Mouse (Mus musculus): ENCODE measurements at regions not wholly inside any gene's neighbourhood (a gene's known extent, or its start where the extent isn't known, plus 50 kb on each side); places are given as distances from the start of the nearest gene placed in this dataset.

GRCm38 (mm10) chr2:9369572-9369971 is 511.5 kb upstream of the 4930412O13Rik start:
- no peak for TF ChIP-seq ZC3H11A (IDR thresholded peaks at IDR 0.05; ENCODE audit: borderline replicate concordance, low read depth, low read length)
- TF ChIP-seq CHD2 (IDR thresholded peaks at IDR 0.05; ENCODE audit: low read depth, low read length): no peak
- no peak for TF ChIP-seq MAFK (IDR thresholded peaks at IDR 0.05; ENCODE audit: insufficient read depth, low read depth, low read length)
